In the genomic region with DNA sequence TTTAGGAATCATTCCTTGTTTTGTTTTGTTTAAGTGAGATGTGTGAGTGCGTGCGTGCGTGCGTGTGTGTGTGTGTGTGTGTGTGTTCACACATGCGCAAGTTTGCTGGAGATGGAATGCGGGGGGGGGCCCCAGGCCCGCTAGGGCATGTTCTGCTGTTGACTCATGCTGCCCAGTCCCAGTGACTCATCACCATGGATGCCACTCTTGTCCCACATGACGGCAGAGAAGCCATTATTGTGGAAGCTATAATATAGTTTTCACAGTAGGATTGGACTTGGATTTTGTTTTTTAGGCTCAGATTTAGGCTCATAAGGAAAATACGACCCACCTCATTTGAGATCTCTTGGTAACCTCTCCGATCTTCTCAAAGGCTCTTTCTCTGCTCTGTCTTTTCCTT, we compare ENCODE assay signal across 14 mouse cellular contexts. TPM values are rescaled to one million over a fixed set of nuclear protein-coding genes. Genes with fewer than 3 reads are reported as not detected.
DNase-seq lines count a peak whose midpoint lies in the region; ATAC-seq and TF ChIP-seq lines count a peak whose summit lies in the region.
"Had no signal": no experiment of that assay in that cellular context is flagged by ENCODE, and none has a peak within 500 bp of the region (broad histone marks: within the 10 kb centered on the region; RNA-seq: fewer than 3 reads in every experiment).

No protein-coding gene starts in this region.

- WGBS in kidney, adult 2 months = 63% methylated on average over 10 of the region's 10 CpGs
- WGBS in heart, embryonic 12.5 days = 79% methylated on average over 10 of the region's 10 CpGs

- no peaks in the 10 kb centered on the region for H3K9me3 ChIP-seq in heart, embryonic 12.5 days (replicated peaks)
- H3K9me3 ChIP-seq: heart, embryonic 15.5 days; hindbrain, embryonic 13.5 days had no signal

- peak; percentile 53 for DNase-seq in kidney, postnatal 10 days
- DNase-seq in kidney, adult 2 months = no peak
- peak; percentile 29 for DNase-seq in 416B (ENCODE audit: low read depth)
- DNase-seq in Muller cell, postnatal 12 days (ENCODE audit: inconsistent ontology term) = peak; percentile 94
- DNase-seq in lung, postnatal 36 days = peak; percentile 33
- DNase-seq in thymus, postnatal 36 days = no peak
- DNase-seq in cerebellum, postnatal 25 days = no peak
- DNase-seq: cerebellum, adult 9-11 months; thymus, adult 2 months had no signal

- H3K4me3 ChIP-seq in kidney, adult 2 months (ENCODE audit: insufficient read depth, low read depth, low read length) = no peak overlapping the region
- no peak overlapping the region for H3K4me3 ChIP-seq in heart, embryonic 12.5 days
- H3K4me3 ChIP-seq: heart, embryonic 15.5 days; hindbrain, embryonic 13.5 days had no signal

- no peaks in the 10 kb centered on the region for H3K4me1 ChIP-seq in kidney, adult 2 months (ENCODE audit: control insufficient read depth, insufficient read depth, low read length)
- H3K4me1 ChIP-seq in heart, embryonic 12.5 days (replicated peaks) = peaks cover 7% of the 10 kb centered on the region; the same call in 1 of the 2 replicates
- H3K4me1 ChIP-seq: heart, embryonic 15.5 days had no signal

- no peak overlapping the region for H3K27ac ChIP-seq in kidney, adult 2 months (ENCODE audit: insufficient read depth, low read depth, low read length)
- no peak overlapping the region for H3K27ac ChIP-seq in heart, embryonic 12.5 days (ENCODE audit: poor library complexity, severe bottlenecking)
- H3K27ac ChIP-seq: heart, embryonic 15.5 days had no signal

- no peaks in the 10 kb centered on the region for H3K36me3 ChIP-seq in kidney, adult 2 months (ENCODE audit: control insufficient read depth, insufficient read depth, low read length)
- no peaks in the 10 kb centered on the region for H3K36me3 ChIP-seq in heart, embryonic 12.5 days
- H3K36me3 ChIP-seq: heart, embryonic 15.5 days; hindbrain, embryonic 13.5 days had no signal

- ATAC-seq in heart, embryonic 12.5 days (ENCODE audit: insufficient number of reproducible peaks, low FRiP score) = no peak
- ATAC-seq: intestine, postnatal 0 days had no signal

- H3K9ac ChIP-seq in heart, embryonic 12.5 days = no peak overlapping the region
- H3K9ac ChIP-seq: heart, embryonic 15.5 days; hindbrain, embryonic 13.5 days had no signal

- no peak for TF ChIP-seq CTCF in kidney, adult 2 months (conservative IDR thresholded peaks at IDR 0.05; ENCODE audit: insufficient read depth, insufficient read length, low read depth, low read length)

- no peaks in the 10 kb centered on the region; the same call in none of the 2 replicates for H3K27me3 ChIP-seq in kidney, adult 2 months (replicated peaks; ENCODE audit: control insufficient read depth, insufficient read depth, low read length)
- no peaks in the 10 kb centered on the region for H3K27me3 ChIP-seq in heart, embryonic 12.5 days (replicated peaks)
- H3K27me3 ChIP-seq: heart, embryonic 15.5 days; hindbrain, embryonic 13.5 days had no signal

- no peak for TF ChIP-seq POLR2A in kidney, adult 2 months (IDR thresholded peaks at IDR 0.05; ENCODE audit: low read depth, low read length)

- no peak overlapping the region for H3K4me2 ChIP-seq in heart, embryonic 12.5 days
- H3K4me2 ChIP-seq: heart, embryonic 15.5 days; hindbrain, embryonic 13.5 days had no signal

RNA-seq across cellular contexts. Expression of a gene that starts 24.0 kb away (rescaled TPM):
- polyA plus RNA-seq in kidney, adult 2 months (2012; rRNA removed) = 0.03 TPM in 1 of 2 replicates, not detected in the other
- polyA plus RNA-seq in heart, embryonic 12.5 days (2016; fragmentation: Nextera tagmentation; extraction: Ambion mirVana) = 1.1 and 1.3 TPM in 2 replicates
- polyA plus RNA-seq: liver, embryonic 16.5 days had no signal

Comparison
In these comparisons a context has a peak if more than half of its experiments do, and no peak if none do; other contexts are left out.
1. DNase-seq: peak in kidney, postnatal 10 days (single experiment), 416B (single experiment), Muller cell, postnatal 12 days (single experiment) and lung, postnatal 36 days (single experiment); none in kidney, adult 2 months (single experiment), thymus, postnatal 36 days (0 of 2) and cerebellum, postnatal 25 days (0 of 2).